Mouse (Mus musculus) cerebellum, adult 2 months (tissue): ENCODE measurements around the gene Apopt1. TPM values are rescaled to one million over a fixed set of nuclear protein-coding genes. Genes with fewer than 3 reads are reported as not detected.

ENCODE experiments used
- DNase-seq, 2 experiments: peaks; one replicate each; pipeline ENCODE4 v3.0.0; 2021
- H3K27ac ChIP-seq: fragments of 200-500 bp; 2 replicates; pipeline ENCODE4 v1.5.1; 2012; ENCODE audit warnings: low read length, control low read depth, inconsistent platforms; ENCODE audit not compliant: insufficient read depth
- H3K27me3 ChIP-seq: fragments of 200-500 bp; 2 replicates; pipeline ENCODE4 v1.6.1; 2012; ENCODE audit warnings: inconsistent platforms, mild to moderate bottlenecking, low read length, moderate library complexity; ENCODE audit not compliant: control insufficient read depth, insufficient read depth
- H3K4me1 ChIP-seq: fragments of 200-500 bp; 2 replicates; pipeline ENCODE4 v1.6.1; 2011; ENCODE audit warnings: low read length; ENCODE audit not compliant: control insufficient read depth, insufficient read depth
- H3K4me3 ChIP-seq: fragments of 200-500 bp; replicated peaks from 2 replicates; pipeline ENCODE3; 2011; ENCODE audit warnings: mild to moderate bottlenecking, low read depth, low read length, control low read depth; ENCODE audit not compliant: insufficient read depth
- CTCF ChIP-seq: fragments of 200-500 bp; IDR thresholded peaks from 2 replicates; pipeline ENCODE4 v1.5.1; 2011; ENCODE audit warnings: low read depth, mild to moderate bottlenecking, control low read depth, low read length, moderate library complexity, borderline replicate concordance; ENCODE audit not compliant: insufficient read depth
- POLR2A ChIP-seq: fragments of 200-500 bp; IDR thresholded peaks from 2 replicates; pipeline ENCODE4 v1.6.1; 2011; ENCODE audit warnings: low read length, control low read depth, borderline replicate concordance; ENCODE audit not compliant: insufficient read depth
- WGBS: fragments of 180-500 bp; shearing (Covaris S2); methylation state at CpG from one replicate; pipeline ENCODE4 v1.1.7; 2018; 5-methylcytosine and 5-hydroxymethylcytosine counted together
- polyA plus RNA-seq: library from polyadenylated mRNA; depleted of rRNA; stranded (reverse); fragments of >200 nt; gene quantifications from 2 replicates; pipeline ENCODE4 v1.2.3, GENCODE M21; 2012

Gene Apopt1
- polyA plus RNA-seq, 1 experiment, result 49.8 TPM

GRCm38 (mm10) chr12:111682806-111683205 lies 30.3 kb upstream of the Apopt1 start:
- Histone ChIP-seq H3K4me3 (no peak overlapping the region), H3K27me3 (no peaks in the 10 kb centered on the region), H3K4me1 (peaks cover 25% of the 10 kb centered on the region), H3K27ac (no peak overlapping the region)
- DNase-seq, result no peak
- TF ChIP-seq CTCF (no peak), POLR2A (no peak)
- WGBS, result 75% methylated on average over 5 of the region's 5 CpGs

GRCm38 (mm10) chr12:111686390-111686789 lies 26.7 kb upstream of the Apopt1 start:
- peak; percentile 30 to 45 for DNase-seq
- 62% methylated on average over 4 of the region's 4 CpGs for WGBS
- no peak overlapping the region for H3K4me3 ChIP-seq
- H3K27ac ChIP-seq, result 0 out of 2 replicates have a peak overlapping the region, but pooled peaks have one; percentile 35
- no peaks in the 10 kb centered on the region for H3K27me3 ChIP-seq
- H3K4me1 ChIP-seq, result peaks cover 42% of the 10 kb centered on the region
- TF ChIP-seq CTCF (no peak), POLR2A (no peak)

- 4% methylated on average over 14 of the region's 14 CpGs for WGBS
Observed at GRCm38 (mm10) chr12:111687350-111688068, 25.6 kb upstream of the Apopt1 start.

GRCm38 (mm10) chr12:111688069-111688428 lies 25.0 kb upstream of the Apopt1 start:
- H3K4me1 ChIP-seq, result peaks cover 48% of the 10 kb centered on the region
- 9% methylated on average over 2 of the region's 2 CpGs for WGBS
- peak overlapping the region; percentile 86 for H3K27ac ChIP-seq
- TF ChIP-seq POLR2A, result no peak
- no peak for TF ChIP-seq CTCF
- no peaks in the 10 kb centered on the region for H3K27me3 ChIP-seq
- H3K4me3 ChIP-seq, result no peak overlapping the region
- no peak for DNase-seq

More at GRCm38 (mm10) chr12:111687350-111688068, 25.6 kb upstream of the Apopt1 start:
- TF ChIP-seq POLR2A (no peak), CTCF (no peak)
- Histone ChIP-seq H3K27me3 (no peaks in the 10 kb centered on the region), H3K4me1 (peaks cover 48% of the 10 kb centered on the region), H3K27ac (peak overlapping the region; percentile 86), H3K4me3 (no peak overlapping the region)
- peak; percentile 78 to 85 for DNase-seq

GRCm38 (mm10) chr12:111689426-111689825 lies 23.6 kb upstream of the Apopt1 start:
- WGBS, result 26% methylated on average over 11 of the region's 11 CpGs
- DNase-seq, result peak; percentile 47 to 55
- no peak for TF ChIP-seq CTCF
- no peak for TF ChIP-seq POLR2A
- Histone ChIP-seq H3K27me3 (no peaks in the 10 kb centered on the region), H3K27ac (peak overlapping the region; percentile 26; the same call in 1 of the 2 replicates), H3K4me1 (peaks cover 54% of the 10 kb centered on the region), H3K4me3 (no peak overlapping the region)

GRCm38 (mm10) chr12:111691346-111691872 lies 21.7 kb upstream of the Apopt1 start:
- peak in 1 of 2 experiments; percentile 47 for DNase-seq
- peak overlapping the region; percentile 18; the same call in 1 of the 2 replicates for H3K27ac ChIP-seq
- peaks cover 66% of the 10 kb centered on the region for H3K4me1 ChIP-seq
- no peaks in the 10 kb centered on the region for H3K27me3 ChIP-seq
- 36% methylated on average over 5 of the region's 5 CpGs for WGBS
- TF ChIP-seq CTCF (no peak), POLR2A (no peak)
- no peak overlapping the region for H3K4me3 ChIP-seq

- Histone ChIP-seq H3K27ac (no peak overlapping the region; the same call in 1 of the 2 replicates), H3K4me3 (no peak overlapping the region), H3K4me1 (peaks cover 56% of the 10 kb centered on the region), H3K27me3 (no peaks in the 10 kb centered on the region)
- DNase-seq, result peak in 1 of 2 experiments; percentile 16
- no peak for TF ChIP-seq POLR2A
- TF ChIP-seq CTCF, result no peak
- 82% methylated on average over 5 of the region's 5 CpGs for WGBS
Observed at GRCm38 (mm10) chr12:111692899-111693298, 20.2 kb upstream of the Apopt1 start.
